20 mouse cellular contexts compared by ENCODE assay signal in genomic region chr4:41622071-41622470, GRCm38 (mm10). TPM values are rescaled to one million over a fixed set of nuclear protein-coding genes. Genes with fewer than 3 reads are reported as not detected.
DNase-seq lines count a peak whose midpoint lies in the region; ATAC-seq and TF ChIP-seq lines count a peak whose summit lies in the region.
"Had no signal": no experiment of that assay in that cellular context is flagged by ENCODE, and none has a peak within 500 bp of the region (broad histone marks: within the 10 kb centered on the region; RNA-seq: fewer than 3 reads in every experiment).

No protein-coding gene starts in this region.

- 86% methylated on average over 14 of the region's 14 CpGs for WGBS in hindbrain, embryonic 10.5 days
- WGBS in hindbrain, postnatal 0 days = 65% methylated on average over 14 of the region's 14 CpGs

- no peak overlapping the region for H3K4me3 ChIP-seq in hindbrain, embryonic 10.5 days
- no peak overlapping the region for H3K4me3 ChIP-seq in hindbrain, postnatal 0 days (ENCODE audit: low read length)
- H3K4me3 ChIP-seq: embryonic facial prominence, embryonic 13.5 days; embryonic facial prominence, embryonic 15.5 days; erythroblast, embryonic 14.5 days; forebrain, embryonic 10.5 days; forebrain, embryonic 12.5 days had no signal

- DNase-seq in cerebellum, postnatal 14 days = peak; percentile 72 to 74
- DNase-seq in cerebellum, adult 11 months = no peak
- DNase-seq in hindbrain, embryonic 10.5 days (ENCODE audit: low spot score) = no peak
- no peak for DNase-seq in hindbrain, postnatal 0 days (ENCODE audit: low spot score)
- DNase-seq: adrenal gland, adult 2 months; adrenal gland, postnatal 10 days; adrenal gland, postnatal 25 days; cerebellum, adult 18-20 months; cerebellum, adult 9-10 months; embryo, embryonic 11 days had no signal

- ATAC-seq in hindbrain, postnatal 0 days = no peak
- ATAC-seq: forebrain, embryonic 14.5 days; forebrain, embryonic 16.5 days had no signal

- 0 out of 2 replicates have a peak overlapping the region, but pooled peaks have one; percentile 43 for H3K27ac ChIP-seq in hindbrain, embryonic 10.5 days
- no peak overlapping the region for H3K27ac ChIP-seq in hindbrain, postnatal 0 days
- H3K27ac ChIP-seq: embryonic facial prominence, embryonic 13.5 days; embryonic facial prominence, embryonic 15.5 days; forebrain, embryonic 10.5 days; forebrain, embryonic 12.5 days had no signal

- TF ChIP-seq CTCF in hindbrain, postnatal 0 days (IDR thresholded peaks at IDR 0.05; ENCODE audit: low read depth) = no peak

- H3K9ac ChIP-seq in hindbrain, postnatal 0 days (replicated peaks; ENCODE audit: low read length) = no peak overlapping the region
- H3K9ac ChIP-seq: embryonic facial prominence, embryonic 13.5 days; embryonic facial prominence, embryonic 15.5 days; forebrain, embryonic 12.5 days had no signal

- H3K27me3 ChIP-seq in hindbrain, embryonic 10.5 days (ENCODE audit: insufficient read depth, poor library complexity, severe bottlenecking) = peaks cover 36% of the 10 kb centered on the region
- H3K27me3 ChIP-seq in hindbrain, postnatal 0 days (ENCODE audit: insufficient read depth, low read length) = no peaks in the 10 kb centered on the region

- H3K4me2 ChIP-seq in hindbrain, postnatal 0 days (ENCODE audit: low read depth, low read length) = no peak overlapping the region
- H3K4me2 ChIP-seq: embryonic facial prominence, embryonic 13.5 days; embryonic facial prominence, embryonic 15.5 days; forebrain, embryonic 12.5 days had no signal

- no peaks in the 10 kb centered on the region for H3K36me3 ChIP-seq in hindbrain, embryonic 10.5 days
- H3K36me3 ChIP-seq in hindbrain, postnatal 0 days (ENCODE audit: insufficient read depth, low read length) = no peaks in the 10 kb centered on the region
- H3K36me3 ChIP-seq: embryonic facial prominence, embryonic 13.5 days; embryonic facial prominence, embryonic 15.5 days; forebrain, embryonic 10.5 days; forebrain, embryonic 12.5 days had no signal

- no peaks in the 10 kb centered on the region for H3K9me3 ChIP-seq in hindbrain, embryonic 10.5 days
- no peaks in the 10 kb centered on the region for H3K9me3 ChIP-seq in hindbrain, postnatal 0 days (ENCODE audit: low read length)
- H3K9me3 ChIP-seq: embryonic facial prominence, embryonic 13.5 days; embryonic facial prominence, embryonic 15.5 days; forebrain, embryonic 10.5 days; forebrain, embryonic 12.5 days had no signal

- H3K4me1 ChIP-seq in hindbrain, embryonic 10.5 days (replicated peaks) = peaks cover 41% of the 10 kb centered on the region
- H3K4me1 ChIP-seq in hindbrain, postnatal 0 days (ENCODE audit: insufficient read depth, low read length) = peaks cover 20% of the 10 kb centered on the region
- H3K4me1 ChIP-seq: embryonic facial prominence, embryonic 13.5 days had no signal

RNA-seq across cellular contexts. Expression of gene Enho, which starts 18.1 kb away (rescaled TPM):
- 27.3 and 50.9 TPM in 2 replicates for polyA plus RNA-seq in hindbrain, embryonic 10.5 days (2016; fragmentation: Nextera tagmentation; extraction: Ambion mirVana)
- 179 and 205 TPM in 2 replicates for total RNA-seq in hindbrain, postnatal 0 days (2014; rRNA removed)
- 139 and 141 TPM in 2 replicates for polyA plus RNA-seq in hindbrain, postnatal 0 days (2015; fragmentation: Nextera tagmentation; extraction: Ambion mirVana)
- total RNA-seq: common myeloid progenitor, adult 5-6 weeks had no signal

RNA-seq across cellular contexts. Expression of gene Dnaic1, which starts 52.5 kb away (rescaled TPM):
- polyA plus RNA-seq in hindbrain, embryonic 10.5 days (2016; fragmentation: Nextera tagmentation; extraction: Ambion mirVana) = 1.4 and 4.3 TPM in 2 replicates
- 3.6 and 4.5 TPM in 2 replicates for total RNA-seq in hindbrain, postnatal 0 days (2014; rRNA removed)
- 3.0 and 4.8 TPM in 2 replicates for polyA plus RNA-seq in hindbrain, postnatal 0 days (2015; fragmentation: Nextera tagmentation; extraction: Ambion mirVana)
- total RNA-seq: common myeloid progenitor, adult 5-6 weeks; MEL had no signal
- polyA plus RNA-seq: C2C12; erythroblast, embryonic 14.5 days had no signal

RNA-seq across cellular contexts. Expression of gene Fam219a, which starts 52.7 kb away (rescaled TPM):
- polyA plus RNA-seq in hindbrain, embryonic 10.5 days (2016; fragmentation: Nextera tagmentation; extraction: Ambion mirVana) = 6.2 and 8.3 TPM in 2 replicates
- 136 and 193 TPM in 2 replicates for total RNA-seq in hindbrain, postnatal 0 days (2014; rRNA removed)
- polyA plus RNA-seq in hindbrain, postnatal 0 days (2015; fragmentation: Nextera tagmentation; extraction: Ambion mirVana) = 17.7 and 21.2 TPM in 2 replicates

Comparison
In these comparisons a context has a peak if more than half of its experiments do, and no peak if none do; other contexts are left out.
1. DNase-seq: peak in cerebellum, postnatal 14 days (2 of 2); none in cerebellum, adult 11 months (single experiment), hindbrain, embryonic 10.5 days (single experiment) and hindbrain, postnatal 0 days (single experiment).